Mouse (Mus musculus) cortical plate, adult 2 months (tissue): Measurements from ENCODE around the gene Kcna2.

ENCODE experiments used
- CTCF ChIP-seq: fragments of 200-500 bp; IDR thresholded peaks from 2 replicates; pipeline ENCODE4 v1.5.1; 2011; ENCODE audit warnings: mild to moderate bottlenecking, control low read depth, low read length; ENCODE audit not compliant: insufficient read depth; ENCODE audit errors: extremely low read depth
- POLR2A ChIP-seq: fragments of 200-500 bp; IDR thresholded peaks from 2 replicates; pipeline ENCODE4 v1.6.1; 2011; ENCODE audit warnings: mild to moderate bottlenecking, low read length, control low read depth; ENCODE audit not compliant: insufficient read depth; ENCODE audit errors: extremely low read depth

GRCm38 (mm10) chr3:107153772-107154655 is 53.1 kb downstream of the Kcna2 start:
- TF ChIP-seq CTCF: no peak
- TF ChIP-seq POLR2A: no peak
